Mouse (Mus musculus): Measurements from ENCODE around the gene Gmfg.

- TF ChIP-seq POLR2A (IDR thresholded peaks at IDR 0.05; ENCODE audit: borderline replicate concordance, insufficient read depth, low read length) (no peak), CTCF (IDR thresholded peaks at IDR 0.05; ENCODE audit: borderline replicate concordance, insufficient read depth, low read depth, low read length) (no peak)
Observed at GRCm38 (mm10) chr7:28419416-28419815, 17.8 kb upstream of the Gmfg start.

Measured in cerebellum, adult 2 months (tissue).